Mouse (Mus musculus) spleen, adult 2 months (tissue): ENCODE measurements around the gene Ppp1r3g.

Experiments used
- CTCF ChIP-seq: fragments of 200-500 bp; IDR thresholded peaks from 2 replicates; pipeline ENCODE4 v1.5.1; 2011; ENCODE audit warnings: mild to moderate bottlenecking, inconsistent platforms; ENCODE audit not compliant: insufficient read depth, insufficient read length, insufficient replicate concordance; ENCODE audit errors: extremely low read depth
- POLR2A ChIP-seq: fragments of 200-500 bp; IDR thresholded peaks from 2 replicates; pipeline ENCODE4 v1.6.1; 2011; ENCODE audit warnings: low read depth, low read length, inconsistent platforms

- TF ChIP-seq CTCF (no peak), POLR2A (no peak)
Measured at GRCm38 (mm10) chr13:35958539-35958938, at the start of gene Ppp1r3g.
